Mouse (Mus musculus) liver (tissue): ENCODE data around the gene Arfip1.
"Not testable (repeated sequence)": the region's sequence is repeated elsewhere in the genome, so short reads cannot be mapped to it uniquely, and the experiment has no call there.

Source experiments
- DNase-seq: peaks from one replicate; pipeline ENCODE4 v3.0.0-alpha.2; 2020; ENCODE audit warnings: mixed read lengths

Arfip1 gene

DNA sequence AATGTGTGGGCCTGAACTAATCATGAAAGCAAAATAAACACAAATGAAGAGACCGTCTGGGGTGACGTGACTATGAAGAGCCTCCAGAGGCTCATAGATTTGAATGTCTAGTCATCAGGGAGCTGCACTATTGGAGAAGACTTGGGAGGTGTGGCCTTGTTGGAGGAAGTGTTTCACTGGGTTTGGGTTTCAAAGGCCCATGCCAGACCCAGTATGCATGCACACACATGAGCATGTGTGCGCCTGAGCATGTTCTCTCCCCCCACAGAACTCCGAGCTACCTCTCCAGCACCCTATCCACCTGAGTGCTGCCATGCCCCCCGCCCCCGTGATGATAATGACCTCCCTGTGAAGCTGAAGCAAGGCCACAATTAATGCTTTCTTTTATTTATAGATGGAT lies 12.8 kb downstream of the Arfip1 start:
- DNase-seq = no peak

- DNase-seq = no peak
Measured at GRCm38 (mm10) chr3:84568540-84568939, 13.9 kb downstream of the Arfip1 start.

DNA sequence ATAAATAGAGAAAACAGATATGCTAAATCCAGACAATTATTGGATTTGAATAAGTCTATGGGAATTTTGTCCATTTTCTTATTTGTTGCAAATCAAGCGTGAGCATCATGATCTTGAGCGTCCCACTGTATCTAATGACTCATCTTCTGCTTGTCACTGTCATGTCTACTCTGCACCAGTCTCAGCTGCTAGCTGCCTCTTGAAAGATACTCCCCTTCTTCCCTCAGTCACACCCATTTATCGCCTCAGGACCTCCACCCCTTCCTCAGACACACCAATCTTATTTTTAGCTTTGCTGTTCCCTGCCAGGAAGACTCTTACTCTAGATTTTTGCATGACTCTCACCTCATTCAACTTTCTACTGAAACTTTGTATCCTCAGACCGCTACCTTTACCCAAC lies 19.0 kb downstream of the Arfip1 start:
- no peak for DNase-seq

DNA sequence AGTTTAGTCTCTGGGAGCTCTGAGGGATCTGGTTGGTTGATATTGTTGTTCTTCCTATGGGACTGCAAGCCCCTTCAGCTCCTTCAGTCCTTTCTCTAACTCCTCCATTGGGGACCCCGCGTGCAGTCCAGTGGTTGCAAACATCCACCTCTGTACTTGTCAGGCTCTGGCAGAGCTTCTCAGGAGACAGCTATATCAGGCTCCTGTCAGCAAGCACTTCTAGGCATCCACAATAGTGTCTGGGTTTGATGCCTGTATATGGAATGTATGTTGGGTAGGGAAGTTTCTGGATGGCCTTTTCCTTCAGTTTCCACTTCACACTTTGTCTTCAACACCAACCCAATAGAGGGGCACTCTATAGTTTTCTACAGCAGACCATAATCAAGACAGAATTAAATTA lies 19.5 kb downstream of the Arfip1 start:
- not testable (repeated sequence) for DNase-seq

GRCm38 (mm10) chr3:84558301-84558700 lies 24.1 kb downstream of the Arfip1 start:
- no peak for DNase-seq

GRCm38 (mm10) chr3:84555780-84556179 lies 26.6 kb downstream of the Arfip1 start:
- DNase-seq = no peak

DNA sequence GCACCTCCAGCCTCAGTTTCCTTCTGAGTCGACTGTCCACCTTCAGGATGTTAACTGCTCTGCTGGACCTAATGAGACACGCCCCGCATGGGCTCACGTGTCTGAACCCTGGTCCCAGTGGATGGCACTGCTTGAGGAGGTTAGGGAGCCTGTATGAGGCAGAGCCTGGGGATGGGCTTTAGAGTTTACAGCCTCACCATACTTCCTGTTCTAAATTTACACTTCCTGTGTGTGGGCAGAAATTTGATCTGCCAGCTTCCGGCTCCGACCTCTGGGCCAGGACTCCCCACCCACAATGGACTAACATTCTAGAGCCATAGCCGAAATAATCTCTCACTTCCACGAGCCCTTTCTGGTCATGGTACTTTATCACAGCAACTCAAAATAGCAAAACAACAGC lies 35.2 kb downstream of the Arfip1 start:
- no peak for DNase-seq

DNA sequence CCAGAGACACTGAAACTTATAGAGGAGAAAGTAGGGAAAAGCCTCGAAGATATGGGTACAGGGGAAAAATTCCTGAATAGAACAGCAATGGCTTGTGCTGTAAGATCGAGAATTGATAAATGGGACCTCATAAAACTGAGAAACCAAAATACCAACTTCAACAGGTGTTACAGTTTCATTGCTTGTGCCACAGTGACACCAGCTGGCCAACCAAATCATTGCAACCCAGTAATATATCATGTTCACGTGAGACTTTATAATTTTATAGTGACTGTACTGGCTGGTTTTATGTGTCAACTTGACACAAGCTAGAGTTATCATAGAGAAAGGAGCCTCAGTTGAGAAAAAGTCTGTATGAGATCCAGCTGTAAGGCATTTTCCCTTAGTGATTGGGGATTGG lies 40.0 kb downstream of the Arfip1 start:
- peak; percentile 53 for DNase-seq

- no peak for DNase-seq
Measured at GRCm38 (mm10) chr3:84541881-84542280, 40.5 kb downstream of the Arfip1 start.

DNA sequence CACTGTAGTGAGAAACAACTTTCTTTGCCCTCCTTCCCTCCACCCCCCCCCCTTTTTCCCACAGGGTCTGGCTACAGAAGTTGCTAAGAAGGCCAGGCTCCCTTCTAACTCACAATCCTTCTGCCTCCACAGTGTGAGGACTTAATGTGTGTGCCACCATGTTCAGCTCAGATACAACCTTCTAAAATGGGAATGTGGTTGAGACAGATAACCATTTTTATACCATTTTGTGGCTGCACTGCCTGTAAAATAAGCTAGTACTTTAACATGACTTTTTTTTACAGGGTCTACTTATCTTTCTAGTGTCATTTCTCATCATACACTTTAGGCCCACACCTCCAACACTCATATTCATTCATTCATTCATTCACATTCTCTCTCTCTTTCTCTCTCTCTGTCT lies 41.8 kb downstream of the Arfip1 start:
- DNase-seq = no peak

DNA sequence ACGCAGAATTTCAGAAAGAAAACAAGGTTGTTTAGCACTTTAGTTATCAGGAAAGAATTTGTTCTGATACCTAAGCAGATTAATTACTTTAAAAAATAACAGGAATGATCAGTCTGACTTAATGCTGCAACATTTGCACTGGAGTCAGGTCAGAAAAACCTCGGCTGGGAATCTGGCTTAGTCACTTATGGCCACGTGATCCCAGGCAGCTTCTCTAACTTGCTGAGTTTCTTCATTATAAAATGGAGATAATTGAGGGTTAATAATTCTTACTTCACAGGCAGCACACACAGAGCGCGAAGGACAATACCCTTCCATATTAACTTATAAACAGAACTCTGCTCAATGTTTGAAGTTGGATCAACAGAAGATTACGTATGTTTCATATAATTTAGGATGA lies 45.4 kb downstream of the Arfip1 start:
- no peak for DNase-seq

GRCm38 (mm10) chr3:84533227-84533626 lies 49.2 kb downstream of the Arfip1 start:
- no peak for DNase-seq

DNA sequence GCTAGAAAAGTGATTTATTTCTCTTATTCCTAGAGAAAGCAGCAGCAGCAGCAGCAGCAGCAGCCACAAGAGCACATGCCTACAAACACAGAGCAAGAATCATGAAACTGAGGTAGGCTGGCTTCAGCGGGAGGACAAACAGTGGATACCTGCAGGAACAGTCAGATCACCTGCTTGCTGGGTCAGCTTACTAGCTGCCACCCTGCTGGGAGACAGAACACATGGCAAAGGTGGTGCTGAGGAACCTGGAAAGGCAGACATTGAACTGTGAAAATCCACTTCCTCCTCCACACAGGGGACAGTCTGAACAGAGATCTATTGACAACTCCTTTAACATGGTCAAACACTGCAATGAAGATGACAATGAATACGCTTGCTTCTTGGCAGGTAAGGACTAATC lies 53.4 kb downstream of the Arfip1 start:
- DNase-seq = no peak

- DNase-seq = no peak
Measured at GRCm38 (mm10) chr3:84524952-84525351, 57.5 kb downstream of the Arfip1 start.

GRCm38 (mm10) chr3:84516163-84516562 lies 66.3 kb downstream of the Arfip1 start:
- no peak for DNase-seq

DNA sequence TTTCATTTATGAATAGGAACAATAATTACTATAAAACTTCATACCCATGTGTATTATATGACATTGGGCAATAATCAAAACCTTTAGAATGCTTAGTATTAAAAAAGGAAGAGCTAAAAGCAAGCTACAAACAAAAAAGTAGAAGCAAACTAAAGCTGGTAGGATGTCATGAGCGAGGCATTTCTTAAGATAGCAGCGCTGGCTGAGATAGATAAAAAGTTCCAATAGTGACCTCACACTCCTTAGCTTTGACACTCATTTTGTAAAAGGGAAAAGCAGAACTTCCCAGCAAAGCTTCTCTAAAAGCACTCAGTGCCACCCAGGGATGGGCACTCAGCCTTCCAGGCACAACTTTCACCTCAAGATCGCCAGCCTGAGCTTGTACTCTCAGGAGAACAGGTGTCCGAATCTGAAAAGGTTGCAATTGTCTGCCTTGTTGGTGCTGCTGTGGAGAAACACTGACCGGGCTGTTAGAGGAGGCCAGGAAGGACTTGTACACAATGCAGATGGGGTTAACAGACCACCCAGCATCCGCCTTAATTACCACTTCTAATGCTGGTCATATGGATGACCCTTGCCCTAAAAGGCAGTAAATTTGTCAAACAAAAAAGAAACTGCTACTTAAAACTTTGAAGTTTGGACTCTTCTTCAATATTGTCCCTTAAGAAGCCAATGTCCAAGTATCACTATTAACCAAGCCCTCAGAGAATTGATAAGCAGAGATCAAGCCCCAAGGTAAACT lies 69.5 kb downstream of the Arfip1 start:
- no peak for DNase-seq

GRCm38 (mm10) chr3:84505193-84505592 lies 77.2 kb downstream of the Arfip1 start:
- no peak for DNase-seq

DNA sequence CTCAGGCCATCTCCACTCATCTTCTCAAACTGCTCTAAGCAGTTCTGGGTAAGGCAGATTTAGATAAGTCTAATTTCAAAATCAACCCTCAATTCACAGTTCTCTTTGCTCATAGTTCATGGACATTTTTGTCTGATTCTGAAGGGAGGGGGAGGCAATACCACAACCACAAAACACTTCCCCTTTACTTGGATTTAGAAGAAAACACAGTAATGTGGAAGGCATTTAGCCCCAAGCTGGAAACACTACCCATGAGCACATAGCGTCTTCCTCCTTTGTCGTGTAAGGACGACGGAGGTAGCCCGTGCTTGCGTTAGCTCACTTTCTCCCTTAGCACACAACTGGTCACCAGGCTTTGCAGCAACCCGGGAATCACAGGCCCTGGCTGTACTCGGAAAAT lies 78.1 kb downstream of the Arfip1 start:
- no peak for DNase-seq

DNA sequence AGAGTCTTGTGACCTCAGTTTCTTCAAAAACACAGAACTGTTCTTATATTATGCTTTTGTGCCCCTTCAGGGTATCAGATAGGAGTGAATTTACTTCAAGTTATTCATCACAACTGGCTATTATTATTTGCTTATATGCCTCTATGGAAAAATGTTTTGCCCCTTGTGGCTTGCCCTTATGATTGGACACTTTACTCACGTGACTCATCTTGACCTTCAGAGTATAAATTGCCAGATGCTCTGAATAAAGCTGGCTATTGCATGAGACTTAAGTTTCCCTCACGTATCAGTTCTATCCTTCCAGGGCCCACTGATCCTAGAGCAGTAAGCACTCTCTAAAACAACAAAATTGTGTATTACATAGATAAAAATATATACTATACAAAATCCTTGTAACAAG lies 80.3 kb downstream of the Arfip1 start:
- no peak for DNase-seq

DNA sequence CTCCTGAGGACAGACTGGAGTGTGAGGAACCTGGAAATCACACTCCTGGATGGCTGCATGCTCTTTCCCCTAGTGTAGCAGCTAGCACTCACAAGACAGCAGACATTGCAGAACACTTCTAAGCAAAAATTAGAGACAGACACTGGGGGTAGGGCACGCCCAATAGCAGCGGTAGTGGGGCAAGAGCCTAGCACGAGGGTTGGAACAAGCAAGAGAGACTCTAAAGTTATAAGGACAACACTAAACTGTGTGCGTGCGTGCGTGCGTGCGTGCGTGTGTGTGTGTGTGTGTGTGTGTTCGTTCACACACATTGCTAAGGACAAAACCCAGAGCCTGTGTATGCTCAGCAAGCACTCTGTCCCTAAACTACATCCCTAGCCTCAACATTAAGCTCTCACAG lies 81.9 kb downstream of the Arfip1 start:
- DNase-seq = no peak

GRCm38 (mm10) chr3:84497718-84498117 lies 84.7 kb downstream of the Arfip1 start:
- DNase-seq = no peak

GRCm38 (mm10) chr3:84492657-84493056 lies 89.8 kb downstream of the Arfip1 start:
- DNase-seq = no peak

DNA sequence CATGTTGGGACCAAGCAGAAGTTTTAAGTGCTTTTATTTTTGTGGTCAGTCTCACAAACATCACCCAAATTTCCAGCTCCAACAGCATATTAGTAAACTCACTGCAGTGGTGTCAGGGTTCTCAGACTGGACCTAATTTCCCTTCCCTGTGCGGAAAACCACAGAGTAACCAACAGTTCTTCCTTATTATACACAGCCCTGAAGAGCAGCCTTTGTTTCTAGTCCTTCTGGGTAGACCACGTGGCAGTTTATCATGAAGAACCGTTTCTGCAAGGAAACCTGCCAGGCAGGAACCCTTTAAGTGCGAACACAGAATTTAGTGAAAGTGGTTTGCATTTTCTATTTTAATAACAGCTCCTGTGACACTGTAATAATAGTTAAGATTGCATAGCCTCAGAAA lies 90.3 kb downstream of the Arfip1 start:
- DNase-seq = no peak

- DNase-seq = no peak
Measured at GRCm38 (mm10) chr3:84488716-84489115, 93.7 kb downstream of the Arfip1 start.

GRCm38 (mm10) chr3:84484891-84485290 lies 97.5 kb downstream of the Arfip1 start:
- no peak for DNase-seq
